Mouse (Mus musculus) cerebellum, postnatal 36 days (tissue): ENCODE data around the gene Pibf1.

ENCODE experiments used
- DNase-seq, 2 experiments: peaks; one replicate each; pipeline ENCODE4 v3.0.0; 2021 to 2022; ENCODE audit warnings: mixed read lengths in 2 of 2

The Pibf1 gene

DNA sequence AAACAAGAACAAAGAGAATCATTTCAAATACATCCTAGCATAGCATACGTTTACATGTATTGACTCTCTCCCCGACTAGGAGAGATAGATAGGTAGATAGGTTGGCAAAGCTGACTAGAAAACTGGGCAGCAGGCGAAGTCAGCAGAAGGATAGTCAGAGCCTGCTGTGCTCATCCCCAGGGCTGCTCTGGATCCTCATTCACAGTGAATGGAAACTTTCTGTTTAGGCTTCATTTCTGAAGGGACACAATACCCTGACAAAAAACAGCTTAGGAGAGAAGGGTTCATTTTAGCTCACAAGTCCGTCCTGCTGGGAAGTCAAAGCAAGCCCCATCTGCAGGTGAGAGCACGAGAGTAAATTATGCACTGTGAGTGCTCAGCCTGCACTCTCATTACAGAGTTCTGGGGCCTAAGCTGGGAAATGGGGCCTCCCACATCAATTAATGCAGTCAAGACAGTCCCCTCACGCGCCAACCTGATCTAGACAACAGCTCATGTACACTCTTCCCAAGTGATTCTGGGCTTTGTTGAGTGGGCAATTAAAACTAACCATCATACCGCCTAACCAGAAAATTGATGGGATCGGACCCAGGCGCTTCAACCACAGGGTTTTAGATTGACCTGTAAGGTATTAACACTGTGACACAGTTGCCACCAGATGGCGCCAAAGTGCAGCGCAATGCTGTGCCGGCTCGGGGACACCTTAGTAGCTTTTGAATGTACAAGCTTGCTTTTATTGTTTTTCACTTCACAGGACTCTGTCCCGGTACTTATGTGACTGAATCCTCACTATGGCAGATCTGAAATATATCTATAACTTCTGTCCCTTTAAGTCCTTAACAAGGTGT is 42.8 kb downstream of the Pibf1 start:
- peak; percentile 83 to 86 for DNase-seq

- DNase-seq, result no peak
Measured at GRCm38 (mm10) chr14:99146841-99147240, 47.6 kb downstream of the Pibf1 start.

DNA sequence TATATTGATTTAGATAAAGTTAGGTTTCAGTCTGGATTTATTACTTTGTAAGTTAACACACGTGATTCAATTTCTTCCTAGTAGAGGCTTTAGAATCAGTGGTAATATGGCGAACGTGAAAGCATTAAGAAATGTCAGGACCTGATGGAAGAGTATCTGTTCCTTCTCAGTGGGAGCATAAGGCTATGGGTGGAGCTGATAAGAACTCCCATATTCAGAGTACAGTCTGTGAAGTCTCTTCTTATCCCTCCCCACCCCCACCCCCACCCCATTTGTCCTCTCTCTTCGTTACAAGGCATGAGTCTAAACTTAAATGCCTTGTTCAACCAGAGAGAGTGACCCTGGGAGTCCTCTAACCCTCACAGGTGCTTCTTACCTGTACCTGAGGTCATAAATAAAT is 53.5 kb downstream of the Pibf1 start:
- no peak for DNase-seq

GRCm38 (mm10) chr14:99159940-99160339 is 60.7 kb downstream of the Pibf1 start:
- no peak for DNase-seq

GRCm38 (mm10) chr14:99163051-99163450 is 63.8 kb downstream of the Pibf1 start:
- no peak for DNase-seq

GRCm38 (mm10) chr14:99174138-99174745 is 75.0 kb downstream of the Pibf1 start:
- no peak for DNase-seq

GRCm38 (mm10) chr14:99176559-99176958 is 77.3 kb downstream of the Pibf1 start:
- no peak for DNase-seq

DNA sequence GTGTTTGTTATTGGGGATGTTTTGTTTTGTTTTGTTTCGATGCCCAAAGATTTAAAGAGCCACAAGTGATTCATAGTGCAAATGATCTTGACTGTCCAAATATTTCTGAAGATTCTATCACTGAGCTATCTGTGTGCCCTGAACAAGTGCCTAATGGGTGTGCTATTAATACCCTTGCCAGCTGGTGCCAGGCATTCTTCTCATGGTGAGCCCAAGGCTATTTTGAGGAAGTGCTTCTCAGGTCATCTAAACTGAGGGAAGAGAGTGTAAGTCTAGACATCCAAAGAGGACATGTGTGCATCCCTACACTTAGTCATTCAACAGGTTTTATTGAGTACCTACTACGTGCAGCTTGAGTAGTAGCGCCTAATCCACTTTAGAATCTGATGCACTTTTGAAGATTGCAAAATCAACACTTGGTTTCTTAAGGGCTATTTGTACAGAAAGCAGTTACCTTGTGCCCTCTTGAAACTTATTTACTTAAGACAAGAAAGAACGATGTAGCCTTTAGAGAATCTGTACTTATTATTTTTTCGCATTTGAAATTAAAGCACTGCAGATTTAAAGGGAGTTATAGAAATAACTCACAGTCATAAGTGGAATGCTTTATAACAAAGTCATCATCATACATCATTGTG is 91.0 kb downstream of the Pibf1 start:
- DNase-seq, result peak; percentile 7 to 23

DNA sequence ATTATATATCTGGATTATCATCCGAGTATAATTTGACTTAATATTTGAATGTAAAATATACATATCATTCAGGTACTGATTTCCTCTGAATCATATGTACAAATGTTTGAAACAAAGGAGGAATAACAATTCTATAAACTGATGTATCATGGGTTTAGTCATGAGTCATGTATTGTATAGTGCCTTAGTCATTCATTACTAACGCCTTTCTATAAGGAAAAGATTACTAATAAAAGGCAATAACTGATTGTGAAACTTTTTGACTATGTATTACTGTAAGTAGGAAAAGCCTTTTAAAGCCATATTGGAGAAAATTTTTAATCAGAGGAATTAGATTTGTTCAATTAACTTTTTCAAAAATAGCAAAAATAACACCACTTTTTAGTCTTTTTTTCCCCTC is 106.6 kb downstream of the Pibf1 start:
- DNase-seq, result no peak

DNA sequence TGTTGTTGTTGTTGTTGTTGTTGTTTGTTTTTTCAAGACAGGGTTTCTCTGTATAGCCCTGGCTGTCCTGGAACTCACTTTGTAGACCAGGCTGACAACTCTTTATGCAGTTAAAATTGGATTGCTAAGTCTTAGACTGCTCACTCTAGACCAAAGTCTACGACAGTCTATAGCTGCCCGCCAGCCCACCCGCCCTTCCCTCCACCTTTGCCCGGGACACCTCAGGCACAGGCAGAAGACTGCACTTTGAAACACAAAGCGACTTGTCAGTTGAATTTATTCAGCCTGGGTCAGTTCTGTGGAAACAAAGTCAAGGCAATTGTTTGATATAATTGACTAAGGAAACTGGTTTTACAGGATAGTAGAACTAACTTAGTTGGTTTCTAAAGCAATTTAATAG is 107.4 kb downstream of the Pibf1 start:
- DNase-seq, result no peak

- no peak for DNase-seq
Measured at GRCm38 (mm10) chr14:99210431-99210830, 111.2 kb downstream of the Pibf1 start.

GRCm38 (mm10) chr14:99218396-99219012 is 119.3 kb downstream of the Pibf1 start:
- no peak for DNase-seq

DNA sequence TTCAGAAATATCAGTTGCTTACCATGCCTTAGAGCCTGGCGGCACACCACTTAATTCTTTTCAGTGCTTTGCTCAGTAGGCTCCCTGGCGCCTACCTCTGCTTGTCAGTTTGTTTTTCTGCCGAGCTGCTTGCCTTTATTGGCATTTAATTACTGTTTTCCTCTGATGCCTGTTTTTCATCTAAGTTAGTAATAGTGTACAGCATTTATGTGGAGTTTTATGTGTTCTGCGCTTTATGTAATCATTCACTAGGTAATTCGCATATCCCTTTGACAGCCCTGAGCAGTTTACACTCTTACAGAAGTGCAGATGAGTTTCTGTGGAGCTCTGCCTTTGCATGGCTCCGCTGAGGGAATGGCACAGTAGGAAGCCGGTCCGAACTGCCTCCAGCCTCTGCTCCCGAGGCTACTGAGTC is 120.5 kb downstream of the Pibf1 start:
- DNase-seq, result no peak

DNA sequence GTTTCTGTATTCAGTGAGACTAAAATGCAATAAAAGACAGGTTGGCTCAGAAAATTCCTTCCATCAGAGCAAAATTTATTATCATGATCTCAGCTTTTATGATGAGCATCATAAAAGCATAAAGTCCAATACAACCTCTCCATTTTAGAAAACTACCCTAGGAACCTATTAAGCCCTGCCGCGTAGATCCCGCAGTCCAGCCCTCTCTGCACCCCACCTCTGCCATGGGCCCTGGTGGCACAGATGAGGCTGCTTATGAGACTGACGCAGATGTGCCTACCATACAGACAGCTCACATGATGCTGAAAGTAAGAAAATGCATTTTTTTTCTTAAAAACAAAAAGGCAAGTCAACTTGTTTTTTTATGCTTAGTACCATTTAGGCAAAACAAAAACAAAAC is 126.7 kb downstream of the Pibf1 start:
- no peak for DNase-seq

- DNase-seq, result no peak
Measured at GRCm38 (mm10) chr14:99229071-99229780, 130.0 kb downstream of the Pibf1 start.

DNA sequence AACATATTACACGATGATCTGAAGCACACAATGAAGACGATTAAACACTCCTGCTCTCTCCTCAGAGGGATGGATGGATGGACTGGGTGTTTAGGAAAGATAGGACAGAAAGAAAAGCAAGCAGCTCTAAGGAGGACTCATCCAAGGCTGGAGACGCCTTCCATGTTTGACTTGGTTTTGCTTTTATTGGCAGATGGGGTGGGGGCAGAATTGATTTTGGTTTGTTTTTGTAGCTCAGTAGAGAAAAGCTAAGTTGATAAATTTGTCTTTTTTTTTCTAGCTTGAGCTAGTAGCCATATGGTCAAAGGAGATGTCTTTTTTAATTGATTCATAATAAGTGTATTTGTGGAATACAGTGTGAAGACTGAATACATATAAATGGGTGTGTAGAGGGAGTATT is 133.8 kb downstream of the Pibf1 start:
- no peak for DNase-seq

DNA sequence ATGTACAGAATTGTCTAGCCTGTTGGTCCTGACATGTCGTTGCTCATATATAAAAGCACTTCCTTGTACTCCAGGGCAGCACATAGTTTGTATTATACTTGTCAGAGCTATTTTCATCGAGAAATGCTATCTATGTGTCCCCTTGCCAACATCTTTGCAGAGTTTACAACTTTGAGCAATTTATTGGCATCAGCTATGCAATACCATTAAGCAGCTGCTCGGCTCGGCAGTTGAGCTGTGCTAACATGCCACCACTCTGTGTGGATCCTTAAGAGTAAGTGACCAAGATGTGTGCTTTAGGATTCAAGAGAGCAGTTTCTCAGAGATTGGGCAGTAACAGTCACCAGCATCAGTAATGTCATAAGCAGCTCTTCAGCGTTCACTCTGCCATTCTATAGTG is 137.9 kb downstream of the Pibf1 start:
- no peak for DNase-seq

- no peak for DNase-seq
Measured at GRCm38 (mm10) chr14:99240563-99240962, 141.3 kb downstream of the Pibf1 start.

DNA sequence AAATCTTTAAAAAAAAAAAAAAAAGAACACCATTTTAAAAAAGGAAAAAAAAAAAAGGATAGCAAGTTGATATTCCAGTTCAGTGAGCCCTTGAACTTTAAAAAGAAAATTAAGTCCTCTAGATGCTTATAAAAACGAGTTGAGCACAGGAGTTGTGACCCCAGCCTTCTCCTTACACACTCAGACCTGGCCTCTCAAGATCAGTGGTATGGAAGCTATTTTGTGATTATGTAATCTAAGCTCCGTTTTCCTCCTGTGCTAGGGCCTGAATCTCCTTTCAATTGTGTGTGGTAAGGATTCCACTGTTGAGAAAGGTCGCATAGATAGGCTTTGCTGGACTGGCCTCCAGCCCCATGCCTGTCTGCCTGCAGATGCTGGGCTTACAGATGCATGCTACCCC is 145.3 kb downstream of the Pibf1 start:
- no peak for DNase-seq

GRCm38 (mm10) chr14:99262026-99262425 is 162.8 kb downstream of the Pibf1 start:
- no peak for DNase-seq

- DNase-seq, result no peak
Measured at GRCm38 (mm10) chr14:99263816-99264215, 164.6 kb downstream of the Pibf1 start.

GRCm38 (mm10) chr14:99265791-99266190 is 166.6 kb downstream of the Pibf1 start:
- DNase-seq, result no peak

DNA sequence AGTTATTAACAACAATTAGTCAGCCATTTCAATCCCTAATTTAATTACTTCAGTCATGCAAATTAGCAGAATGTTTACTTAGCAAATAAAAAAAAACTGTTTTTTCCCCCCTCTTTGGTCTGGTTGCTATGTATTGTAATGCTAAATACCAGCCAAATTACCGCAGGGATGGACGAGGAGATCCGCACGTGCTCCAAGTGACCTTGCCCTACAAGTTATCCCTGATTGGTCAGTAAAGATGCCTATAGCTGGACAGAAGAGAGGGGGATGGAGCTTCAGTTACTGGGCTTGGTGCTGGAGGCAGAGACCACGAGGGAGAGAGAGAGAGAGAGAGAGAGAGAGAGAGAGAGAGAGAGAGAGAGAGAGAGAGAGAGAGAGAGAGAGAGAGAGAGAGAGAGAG is 167.5 kb downstream of the Pibf1 start:
- no peak for DNase-seq
